Mouse (Mus musculus): ENCODE data around the gene Bend5. TPM values are rescaled to one million over a fixed set of nuclear protein-coding genes. Genes with fewer than 3 reads are reported as not detected.
A peak's percentile ranks its signal among the peaks of the same experiment; 100 is the strongest.

Bend5 gene
- total RNA-seq, 2 experiments from 2014 or later = 6.2 to 7.4 TPM

- DNase-seq (ENCODE audit: low spot score in 2 of 2) = no peak
Measured at GRCm38 (mm10) chr4:111432417-111432816, 17.6 kb downstream of the Bend5 start.

DNA sequence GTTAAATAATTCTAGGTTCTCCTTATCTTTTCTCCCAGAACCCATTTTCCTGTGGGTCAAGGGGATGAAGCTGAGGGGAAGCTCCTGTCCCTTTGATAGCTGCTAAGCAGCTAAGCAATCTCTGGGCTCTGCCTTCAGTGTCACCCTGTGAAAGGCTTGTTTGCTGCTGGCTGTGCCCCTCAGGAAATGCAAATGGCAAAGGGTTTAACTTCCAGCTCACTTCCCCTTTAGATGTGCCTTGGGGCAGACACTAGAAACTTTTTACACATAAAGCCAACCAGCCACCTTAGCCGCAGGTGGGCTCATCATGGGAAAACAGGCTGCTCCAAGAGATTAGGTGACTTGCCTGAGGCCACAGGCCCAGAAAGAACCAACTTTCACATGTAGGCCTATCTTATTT lies 26.9 kb downstream of the Bend5 start:
- DNase-seq (ENCODE audit: low spot score in 2 of 2) = no peak

GRCm38 (mm10) chr4:111442435-111443238 lies 27.8 kb downstream of the Bend5 start:
- DNase-seq (ENCODE audit: low spot score in 2 of 2) = peak in 1 of 2 experiments; percentile 44

DNA sequence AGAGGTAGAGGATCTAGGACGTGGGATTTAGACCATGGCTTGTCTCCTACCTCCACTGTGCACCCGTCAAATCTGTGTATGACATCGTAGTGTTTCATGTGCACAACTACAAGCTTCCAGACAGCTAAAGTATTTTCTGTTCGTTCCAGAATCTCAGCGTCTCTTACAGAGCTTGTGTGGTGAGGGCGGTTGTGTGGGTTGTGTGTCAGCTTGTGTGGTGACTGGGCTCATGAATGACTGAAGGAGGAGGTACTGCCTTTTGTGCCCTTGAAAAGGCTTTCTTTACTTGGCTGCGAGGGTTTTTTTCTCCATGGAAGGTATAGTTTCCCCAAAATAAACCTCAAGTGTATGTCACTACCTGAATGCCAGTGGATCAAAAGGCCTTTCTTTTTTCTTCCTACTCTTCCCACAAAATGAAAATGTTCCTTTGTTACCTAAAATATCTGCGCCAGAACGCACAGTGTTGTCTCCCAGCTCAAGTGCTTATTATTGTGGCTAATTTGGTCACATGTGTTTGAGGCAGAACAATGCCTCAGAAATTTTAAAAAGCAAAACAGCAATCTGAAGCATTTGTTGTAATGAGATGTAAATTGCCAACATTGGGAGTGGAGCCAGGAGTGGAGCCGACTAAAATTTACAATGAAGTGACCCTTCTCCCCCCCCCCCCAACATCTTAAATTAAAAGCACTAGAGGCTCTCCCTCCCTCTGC lies 29.3 kb downstream of the Bend5 start:
- DNase-seq (ENCODE audit: low spot score in 2 of 2) = no peak

GRCm38 (mm10) chr4:111444616-111445160 lies 29.9 kb downstream of the Bend5 start:
- no peak for DNase-seq (ENCODE audit: low spot score in 2 of 2)

DNA sequence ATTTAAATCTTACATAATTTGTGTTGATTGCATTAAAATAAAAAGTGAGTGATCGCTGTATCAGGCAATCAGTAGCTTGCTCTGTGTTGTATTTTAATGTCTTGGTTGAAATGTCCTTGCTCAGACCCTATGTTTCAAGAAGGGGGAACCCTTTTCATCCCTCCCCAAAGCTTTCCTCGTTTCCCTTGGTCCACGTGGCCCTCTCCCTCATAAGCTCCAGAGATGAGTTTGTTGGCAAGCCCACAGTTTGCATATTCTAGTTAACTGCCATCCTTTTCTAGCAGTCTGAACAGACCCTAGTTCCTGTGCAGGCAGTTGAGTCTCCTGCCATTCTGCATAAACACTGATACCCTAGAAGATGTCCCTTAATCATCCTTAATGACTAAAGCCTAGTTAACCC lies 33.1 kb downstream of the Bend5 start:
- DNase-seq (ENCODE audit: low spot score in 2 of 2) = no peak

DNA sequence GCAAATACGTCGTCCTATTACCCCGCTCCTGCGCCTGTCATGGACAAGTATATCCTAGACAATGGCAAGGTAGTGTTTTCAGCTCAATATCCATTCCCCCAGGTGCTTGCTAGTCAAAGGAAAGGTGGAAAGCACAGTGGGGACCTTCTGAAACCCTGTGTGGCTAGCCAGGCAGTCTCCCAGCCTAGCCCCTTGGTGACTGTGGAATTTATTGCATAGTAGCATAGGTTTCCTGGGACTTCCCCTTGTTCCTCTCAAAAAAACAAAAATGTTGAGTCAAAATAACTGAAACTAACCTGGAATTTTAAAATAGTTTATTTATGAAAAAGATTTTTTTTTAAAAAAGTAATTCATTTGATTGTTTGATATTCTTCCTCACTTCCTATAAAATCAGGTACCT lies 33.8 kb downstream of the Bend5 start:
- no peak for DNase-seq (ENCODE audit: low spot score in 2 of 2)

DNA sequence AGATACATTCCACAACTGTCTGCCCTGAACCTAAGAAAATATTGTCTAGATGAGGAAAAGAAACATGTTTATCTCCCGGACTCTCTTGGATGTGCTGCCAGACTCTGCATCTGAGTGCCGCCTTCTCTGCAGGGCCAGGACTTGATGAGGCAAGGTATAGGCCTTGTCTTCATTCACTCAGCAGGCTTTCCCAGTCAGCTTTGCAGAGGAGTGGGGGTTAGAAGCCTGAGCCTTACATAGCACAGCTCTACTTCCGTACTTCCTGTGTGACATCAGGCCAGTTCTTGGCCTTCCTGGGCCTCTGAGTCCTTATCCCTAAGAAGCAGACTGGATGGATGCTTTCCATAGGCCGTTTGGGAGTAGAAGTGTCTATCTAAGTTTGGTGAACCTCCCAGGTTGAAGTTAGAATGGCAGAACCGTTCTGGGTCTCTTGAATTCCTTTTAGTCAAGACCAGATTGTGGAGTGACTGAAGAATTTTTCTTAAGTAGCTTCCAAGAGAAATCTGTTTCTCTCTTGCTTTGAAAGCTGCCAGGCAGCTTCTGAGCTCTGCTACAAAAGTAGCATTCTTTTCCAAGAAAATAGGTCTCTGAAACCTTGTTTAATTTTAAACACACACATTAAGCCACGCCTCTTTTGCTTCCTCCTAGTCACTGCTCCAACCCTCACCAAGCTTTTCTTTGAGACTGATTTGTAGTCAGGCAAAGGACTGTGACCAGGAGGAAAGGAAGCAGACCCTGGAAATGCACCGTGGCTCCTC lies 34.8 kb downstream of the Bend5 start:
- no peak for DNase-seq (ENCODE audit: low spot score in 2 of 2)

DNA sequence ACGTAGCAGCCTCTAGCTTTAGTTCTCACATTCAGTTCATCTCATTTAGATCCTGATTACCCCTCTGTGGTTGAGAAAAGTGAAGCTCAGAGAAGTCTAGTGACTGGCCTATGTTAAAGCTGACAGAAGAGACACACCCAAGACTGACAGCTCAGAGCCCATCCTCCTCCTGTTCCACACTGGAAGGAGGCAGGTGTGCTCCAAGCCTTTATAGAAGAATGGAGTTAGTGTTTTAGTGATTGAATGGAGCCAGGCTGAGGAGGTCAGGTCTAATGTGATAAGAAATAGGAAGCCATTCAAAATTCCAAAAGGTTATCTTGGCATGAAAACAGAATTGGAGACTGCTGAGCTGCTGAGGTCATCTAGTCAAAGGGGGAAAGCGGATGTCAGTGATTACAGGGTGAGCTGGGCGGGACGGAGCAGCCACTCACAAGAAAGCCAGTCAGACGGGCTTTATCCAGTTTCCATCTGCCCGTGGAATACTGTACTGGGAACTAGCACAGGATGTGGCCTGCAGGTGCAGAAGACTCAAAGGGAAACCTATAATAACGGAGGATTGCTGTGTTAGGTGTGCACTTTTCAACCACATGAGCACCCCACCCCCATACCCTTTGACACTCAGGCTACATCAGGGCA lies 36.6 kb downstream of the Bend5 start:
- no peak for DNase-seq (ENCODE audit: low spot score in 2 of 2)

GRCm38 (mm10) chr4:111452192-111452591 lies 37.4 kb downstream of the Bend5 start:
- no peak for DNase-seq (ENCODE audit: low spot score in 2 of 2)

- peak in 1 of 2 experiments; percentile 25 for DNase-seq (ENCODE audit: low spot score in 2 of 2)
Measured at GRCm38 (mm10) chr4:111453275-111453674, 38.5 kb downstream of the Bend5 start.

DNA sequence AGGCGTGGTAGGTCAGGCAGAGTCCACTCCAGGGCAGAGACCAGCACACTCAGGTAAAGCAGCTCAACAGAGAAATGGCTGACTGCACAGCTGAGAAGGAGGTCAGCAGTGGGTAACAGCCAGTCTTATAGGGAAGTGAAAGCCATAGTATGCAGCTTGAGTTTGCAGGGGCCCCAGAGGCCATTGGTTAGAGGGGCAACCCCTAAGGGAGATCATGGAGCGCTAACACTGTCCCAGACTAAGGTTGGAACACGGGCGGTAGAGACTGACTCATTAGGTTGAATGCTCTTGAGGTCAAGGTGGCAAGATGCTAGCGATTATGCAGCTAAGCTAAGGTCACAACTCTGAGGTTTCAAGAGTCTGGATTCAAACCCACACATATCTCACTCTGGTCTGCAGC lies 40.8 kb downstream of the Bend5 start:
- no peak for DNase-seq (ENCODE audit: low spot score in 2 of 2)

DNA sequence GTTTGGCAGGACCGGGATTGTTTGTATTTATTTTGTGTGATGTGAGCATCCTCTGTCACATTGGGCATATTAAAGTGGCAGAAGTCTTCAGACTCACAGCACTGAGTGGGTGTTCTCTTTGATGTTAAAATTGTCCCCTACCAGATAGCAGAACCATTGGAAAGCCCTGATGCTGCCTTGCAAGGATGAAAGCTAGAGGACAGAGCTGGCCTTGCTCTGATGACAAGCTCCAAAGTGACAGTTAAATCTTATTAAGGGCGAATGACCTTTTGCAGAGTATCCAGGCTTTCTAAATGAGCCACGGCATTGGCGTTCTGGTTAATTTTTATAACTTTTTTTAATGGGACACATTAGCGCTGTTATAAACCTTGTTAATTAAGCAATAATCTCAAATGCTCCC lies 42.8 kb downstream of the Bend5 start:
- DNase-seq (ENCODE audit: low spot score in 2 of 2) = no peak

- DNase-seq (ENCODE audit: low spot score in 2 of 2) = no peak
Measured at GRCm38 (mm10) chr4:111467293-111467773, 52.5 kb downstream of the Bend5 start.

DNA sequence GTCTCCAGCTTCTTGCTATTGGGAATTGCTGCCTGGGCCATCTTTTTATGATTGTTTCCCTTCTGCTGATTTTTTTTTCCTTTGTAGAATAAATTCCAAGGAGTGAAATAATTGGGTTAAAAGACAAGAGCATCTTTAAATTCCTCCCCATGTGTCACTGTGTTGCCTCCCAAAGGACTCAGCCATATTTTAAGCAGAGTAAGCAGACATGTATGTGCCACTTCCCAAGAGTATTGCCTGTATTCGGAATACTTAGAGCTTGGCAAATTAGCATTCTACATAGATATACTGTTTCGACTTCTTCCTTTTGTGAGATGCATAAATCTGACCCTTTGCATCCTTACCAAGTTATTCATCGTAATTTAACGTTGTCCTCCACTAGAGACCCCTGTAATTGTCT lies 53.0 kb downstream of the Bend5 start:
- no peak for DNase-seq (ENCODE audit: low spot score in 2 of 2)

DNA sequence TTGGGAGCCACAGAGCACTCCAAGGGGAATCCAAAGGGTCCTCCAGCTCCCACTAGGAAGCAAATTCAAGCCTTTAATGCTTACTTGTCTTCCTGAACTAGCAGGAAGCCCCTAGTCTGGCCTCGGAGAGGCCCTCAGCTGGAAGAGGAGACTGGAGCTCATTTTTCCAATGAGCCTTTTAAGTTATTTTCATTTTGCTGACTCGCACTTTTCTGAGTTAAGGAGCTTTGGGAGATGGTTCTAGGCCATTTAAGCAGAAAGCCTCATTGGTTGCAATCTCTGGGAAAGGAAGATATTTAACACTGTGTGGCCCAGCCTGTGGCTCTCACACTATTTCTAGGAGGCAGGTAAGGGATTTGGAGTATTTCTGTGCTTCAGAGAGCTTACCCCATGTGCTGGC lies 55.0 kb downstream of the Bend5 start:
- DNase-seq (ENCODE audit: low spot score in 2 of 2) = no peak

DNA sequence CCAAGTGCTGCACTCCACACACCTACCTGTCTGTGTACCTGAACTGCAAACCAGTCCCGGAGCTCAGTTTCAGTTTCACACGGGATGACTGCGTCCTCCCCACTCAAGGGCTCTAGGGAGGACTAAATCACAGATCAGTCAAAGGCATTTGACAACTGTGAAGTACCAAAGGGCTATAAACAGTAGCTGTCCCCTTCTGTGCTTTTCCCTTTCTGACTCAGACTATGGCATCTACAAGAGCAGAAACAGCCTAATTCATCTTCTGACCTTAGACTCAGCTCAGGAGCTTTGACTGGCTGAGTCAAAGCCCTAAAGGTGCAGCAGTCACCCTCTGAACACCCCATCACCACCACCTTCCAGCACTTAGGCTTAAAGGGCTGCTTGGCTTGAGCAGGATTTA lies 56.9 kb downstream of the Bend5 start:
- DNase-seq (ENCODE audit: low spot score in 2 of 2) = no peak

DNA sequence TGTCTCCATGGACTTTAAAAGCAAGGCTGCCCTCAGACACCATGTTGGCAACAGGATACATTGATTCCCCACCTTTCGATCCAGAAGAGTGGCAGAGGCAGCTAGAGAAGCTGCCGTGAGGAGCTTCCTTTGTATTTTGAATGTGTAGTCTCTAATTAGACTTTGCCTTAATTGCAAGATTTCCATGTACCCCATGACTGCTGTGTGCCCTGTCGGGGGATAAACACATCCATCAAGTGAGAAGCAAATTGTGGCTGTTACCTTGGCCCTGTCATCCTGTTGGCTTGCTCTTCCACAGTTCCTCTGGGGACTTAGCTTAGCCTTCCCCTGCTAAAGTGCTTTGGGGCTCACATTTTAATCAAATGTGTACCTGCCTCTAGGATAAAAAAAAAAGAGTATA lies 57.7 kb downstream of the Bend5 start:
- DNase-seq (ENCODE audit: low spot score in 2 of 2) = no peak

GRCm38 (mm10) chr4:111473014-111473413 lies 58.2 kb downstream of the Bend5 start:
- no peak for DNase-seq (ENCODE audit: low spot score in 2 of 2)

GRCm38 (mm10) chr4:111475374-111475971 lies 60.7 kb downstream of the Bend5 start:
- DNase-seq (ENCODE audit: low spot score in 2 of 2) = no peak

GRCm38 (mm10) chr4:111477507-111477906 lies 62.7 kb downstream of the Bend5 start:
- DNase-seq (ENCODE audit: low spot score in 2 of 2) = no peak
